21 mouse cellular contexts compared by ENCODE assay signal in the genomic region with DNA sequence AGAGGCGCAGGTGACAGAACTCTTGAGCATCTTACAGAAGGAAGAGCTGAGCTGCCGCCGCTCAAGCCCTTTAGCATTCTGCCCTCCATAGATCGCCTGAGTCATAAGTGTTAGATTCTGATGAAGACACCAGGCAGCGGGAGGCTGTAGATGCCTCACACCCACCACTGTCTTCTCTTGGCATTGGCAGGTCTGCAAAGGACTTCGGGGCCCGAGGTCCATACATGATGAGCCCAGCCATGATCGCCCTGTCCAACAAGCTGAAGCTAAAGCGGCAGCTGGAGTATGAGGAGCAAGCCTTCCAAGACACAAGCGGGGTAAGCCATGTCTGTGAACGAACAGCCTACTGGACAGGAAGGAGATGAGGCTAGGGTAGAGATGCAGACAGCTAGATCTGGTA.
DNase-seq lines count a peak whose midpoint lies in the region; ATAC-seq lines count a peak whose summit lies in the region.
"Had no signal": no experiment of that assay in that cellular context is flagged by ENCODE, and none has a peak within 500 bp of the region (broad histone marks: within the 10 kb centered on the region; RNA-seq: fewer than 3 reads in every experiment).

No protein-coding gene starts in this region.

- no peak overlapping the region for H3K27ac ChIP-seq in liver, embryonic 11.5 days (ENCODE audit: low read depth, low read length)
- H3K27ac ChIP-seq: embryonic facial prominence, embryonic 15.5 days; forebrain, embryonic 10.5 days; hindbrain, embryonic 15.5 days had no signal

- no peak overlapping the region for H3K4me2 ChIP-seq in liver, embryonic 11.5 days
- H3K4me2 ChIP-seq: embryonic facial prominence, embryonic 15.5 days; hindbrain, embryonic 15.5 days had no signal

- no peak for ATAC-seq in liver, embryonic 11.5 days (replicated peaks; ENCODE audit: low FRiP score)
- ATAC-seq: CD4-positive, CD25-positive, alpha-beta regulatory T cell, adult 4 months; forebrain, embryonic 14.5 days had no signal

- intact Hi-C loops in left cerebral cortex, postnatal 25 days (cut with DNase I), result no loop called here

- DNase-seq in gastrocnemius, postnatal 10 days, result peak; percentile 2
- DNase-seq in gastrocnemius, adult 8-10 months (ENCODE audit: low spot score in 2 of 2), result no peak
- peak; percentile 30 for DNase-seq in liver, embryonic 11.5 days (ENCODE audit: low spot score)
- no peak for DNase-seq in liver
- peak; percentile 8 to 13 for DNase-seq in right cerebral cortex, postnatal 10 days (ENCODE audit: low spot score in 2 of 2)
- no peak for DNase-seq in right cerebral cortex, postnatal 4 days
- DNase-seq in left cerebral cortex, postnatal 25 days (ENCODE audit: low spot score in 2 of 2), result no peak
- DNase-seq: adrenal gland, adult 8-10 months; adrenal gland, postnatal 36 days; B cell, adult 2 months; cerebellum, adult 2 months; cerebellum, postnatal 10 days; gastrocnemius, postnatal 14 days; heart, postnatal 10 days had no signal

- H3K36me3 ChIP-seq in liver, embryonic 11.5 days (ENCODE audit: control insufficient read depth, insufficient read depth, low read length), result no peaks in the 10 kb centered on the region
- H3K36me3 ChIP-seq: embryonic facial prominence, embryonic 15.5 days; forebrain, embryonic 10.5 days; G1E; hindbrain, embryonic 15.5 days had no signal

- no peaks in the 10 kb centered on the region for H3K4me1 ChIP-seq in liver, embryonic 11.5 days (replicated peaks; ENCODE audit: control insufficient read depth, insufficient read depth, low read length)
- H3K4me1 ChIP-seq: embryonic facial prominence, embryonic 15.5 days; forebrain, embryonic 10.5 days had no signal

- WGBS in liver, embryonic 11.5 days, result 87% methylated on average over 11 of the region's 11 CpGs

- no peak overlapping the region for H3K4me3 ChIP-seq in liver, embryonic 11.5 days (ENCODE audit: low read depth, low read length)
- H3K4me3 ChIP-seq: embryonic facial prominence, embryonic 15.5 days; erythroblast, embryonic 14.5 days; forebrain, embryonic 10.5 days; hindbrain, embryonic 15.5 days had no signal

- H3K27me3 ChIP-seq in liver, embryonic 11.5 days (replicated peaks; ENCODE audit: control insufficient read depth, insufficient read depth, low read length), result no peaks in the 10 kb centered on the region
- H3K27me3 ChIP-seq: embryonic facial prominence, embryonic 15.5 days; hindbrain, embryonic 15.5 days had no signal

- no peaks in the 10 kb centered on the region for H3K9me3 ChIP-seq in liver, embryonic 11.5 days (ENCODE audit: control insufficient read depth, low read length)
- H3K9me3 ChIP-seq: embryonic facial prominence, embryonic 15.5 days; forebrain, embryonic 10.5 days; hindbrain, embryonic 15.5 days had no signal

- no peak overlapping the region for H3K9ac ChIP-seq in liver, embryonic 11.5 days (ENCODE audit: low read depth, low read length)
- H3K9ac ChIP-seq: embryonic facial prominence, embryonic 15.5 days; hindbrain, embryonic 15.5 days had no signal

Comparison
In these comparisons a context has a peak if more than half of its experiments do, and no peak if none do; other contexts are left out.
1. DNase-seq: peak in gastrocnemius, postnatal 10 days (single experiment), liver, embryonic 11.5 days (single experiment) and right cerebral cortex, postnatal 10 days (2 of 2); none in gastrocnemius, adult 8-10 months (0 of 2), liver (single experiment), right cerebral cortex, postnatal 4 days (single experiment) and left cerebral cortex, postnatal 25 days (0 of 2).